Mouse (Mus musculus) C2C12 (cell line): ENCODE data around the gene Ect2l.

Source experiments
- CEBPB ChIP-seq: IDR thresholded peaks from one replicate; pipeline ENCODE4 v1.6.1; 2011; ENCODE audit warnings: low read depth, mild to moderate bottlenecking, control low read depth, moderate library complexity
- CTCF ChIP-seq: IDR thresholded peaks from one replicate; pipeline ENCODE4 v1.5.1; 2011; ENCODE audit not compliant: control insufficient read depth, insufficient read depth, insufficient read length
- MAX ChIP-seq: IDR thresholded peaks from one replicate; pipeline ENCODE4 v1.6.1; 2011; ENCODE audit warnings: mild to moderate bottlenecking, control low read depth
- MYOG ChIP-seq: IDR thresholded peaks from one replicate; pipeline ENCODE4 v1.6.1; 2011; ENCODE audit not compliant: control insufficient read depth, insufficient read length; ENCODE audit errors: extremely low read depth
- USF1 ChIP-seq: IDR thresholded peaks from one replicate; pipeline ENCODE4 v1.6.1; 2011; ENCODE audit warnings: low read depth, mild to moderate bottlenecking, control low read depth, moderate library complexity

DNA sequence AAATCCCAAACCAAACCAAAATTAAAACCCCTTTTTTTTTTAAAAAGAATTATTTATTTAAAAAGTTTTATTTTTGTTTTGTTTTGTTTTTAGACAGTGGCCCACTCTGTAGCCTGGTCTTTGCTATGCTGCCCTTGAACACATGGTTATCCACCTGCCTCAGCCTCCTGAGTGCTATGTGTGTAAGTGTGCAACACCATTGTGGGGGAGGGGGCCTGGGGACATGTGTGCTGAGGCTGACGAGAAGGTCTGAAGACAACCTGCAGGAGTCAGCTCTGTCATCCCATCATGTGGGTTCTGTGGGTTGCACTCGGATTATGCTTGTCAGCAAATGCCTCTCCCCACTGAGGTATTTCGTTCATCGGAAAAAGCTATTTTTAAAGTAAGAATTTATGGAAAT lies 21.2 kb downstream of the Ect2l start:
- TF ChIP-seq CTCF (no peak), MYOG (no peak), CEBPB (no peak), MAX (no peak), USF1 (no peak)
